Mouse (Mus musculus) stomach, postnatal 0 days (tissue): ENCODE results near the gene Cd160. TPM values are rescaled to one million over a fixed set of nuclear protein-coding genes. Genes with fewer than 3 reads are reported as not detected.

Experiments used
- ATAC-seq: fragments of 200-750 bp; cut with Nextera tagmentation; 2 replicates; pipeline ENCODE4 v1.8.0; 2017; ENCODE audit not compliant: low FRiP score, low TSS enrichment
- DNase-seq: peaks from one replicate; pipeline ENCODE4 v3.0.0-alpha.2; 2016; ENCODE audit warnings: low spot score
- H3K27ac ChIP-seq: fragments of 300-500 bp; sonication (generic); replicated peaks from 2 replicates; pipeline ENCODE4 v1.5.1; 2014; ENCODE audit warnings: mild to moderate bottlenecking, control low read depth
- H3K27me3 ChIP-seq: fragments of 300-500 bp; sonication (generic); 2 replicates; pipeline ENCODE4 v1.6.1; 2014; ENCODE audit warnings: low read length; ENCODE audit not compliant: control insufficient read depth, insufficient read depth
- H3K36me3 ChIP-seq: fragments of 300-500 bp; sonication (generic); 2 replicates; pipeline ENCODE4 v1.6.1; 2014; ENCODE audit warnings: low read length, mixed read lengths; ENCODE audit not compliant: control insufficient read depth, insufficient read depth
- H3K4me1 ChIP-seq: fragments of 300-500 bp; sonication (generic); replicated peaks from 2 replicates; pipeline ENCODE4 v1.6.1; 2014; ENCODE audit warnings: antibody characterized with exemption; ENCODE audit not compliant: control insufficient read depth, insufficient read depth
- H3K4me2 ChIP-seq: fragments of 300-500 bp; sonication (generic); replicated peaks from 2 replicates; pipeline ENCODE4 v1.6.1; 2014; ENCODE audit warnings: low read depth, mild to moderate bottlenecking, control low read depth, moderate library complexity
- H3K4me3 ChIP-seq: fragments of 300-500 bp; sonication (generic); 2 replicates; pipeline ENCODE4 v1.5.1; 2014; ENCODE audit warnings: low read depth, low read length, control low read depth
- H3K9ac ChIP-seq: fragments of 300-500 bp; sonication (generic); 2 replicates; pipeline ENCODE4 v1.6.1; 2014; ENCODE audit warnings: mild to moderate bottlenecking, low read length, control low read depth, mixed read lengths
- H3K9me3 ChIP-seq: fragments of 300-500 bp; sonication (generic); 2 replicates; pipeline ENCODE4 v1.6.1; 2016; ENCODE audit warnings: low read length; ENCODE audit not compliant: control insufficient read depth
- CTCF ChIP-seq: IDR thresholded peaks from 2 replicates; pipeline ENCODE4 v1.5.1; 2016; ENCODE audit warnings: antibody characterized with exemption, low read depth, mild to moderate bottlenecking, moderate library complexity
- EP300 ChIP-seq: optimal IDR thresholded peaks from 2 replicates; pipeline ENCODE3; 2016; ENCODE audit warnings: antibody characterized with exemption
- WGBS: fragments of 180-500 bp; shearing (Covaris S2); extraction: QIAGEN DNeasy Blood & Tissue Kit; methylation state at CpG from one replicate; pipeline ENCODE4 v1.1.7; 2014; 5-methylcytosine and 5-hydroxymethylcytosine counted together
- polyA plus RNA-seq: library from polyadenylated mRNA; unstranded; fragments of >200 nt; fragmentation: Nextera tagmentation; extraction: Ambion mirVana; gene quantifications from 2 replicates; pipeline ENCODE4 v1.2.1, GENCODE M21; 2015

Gene Cd160
- polyA plus RNA-seq, 1 experiment from 2014 or later, result 0.13 TPM

DNA sequence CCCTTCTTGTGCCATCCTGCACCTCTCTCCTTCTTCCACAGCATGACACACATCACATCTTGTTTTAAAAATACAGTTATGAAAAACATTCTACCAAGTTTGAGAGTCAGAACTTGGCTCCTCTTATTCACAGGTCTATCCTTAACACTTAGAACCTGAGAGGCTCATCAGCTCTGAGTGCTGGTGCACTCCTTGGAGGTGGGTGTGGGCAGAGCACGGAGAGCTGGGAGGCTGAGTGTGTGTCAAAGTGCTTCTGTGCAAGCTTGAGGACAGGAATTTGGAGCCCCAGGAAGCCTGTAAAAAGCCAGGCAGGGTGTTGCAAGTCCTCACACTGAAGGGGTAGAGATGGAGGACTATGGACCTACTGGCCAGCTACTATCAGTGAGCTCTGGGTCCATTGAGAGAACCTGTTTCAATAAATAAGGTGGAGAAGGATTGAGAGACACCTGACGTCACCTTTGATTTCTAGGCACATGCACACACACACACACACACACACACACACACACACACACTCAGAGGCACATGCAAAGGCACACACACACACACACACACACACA, 20.1 kb upstream of the Cd160 start:
- DNase-seq (no peak), ATAC-seq (no peak)
- Histone ChIP-seq H3K4me1 (no peaks in the 10 kb centered on the region), H3K27ac (no peak overlapping the region), H3K4me3 (no peak overlapping the region), H3K9ac (no peak overlapping the region), H3K4me2 (no peak overlapping the region), H3K9me3 (no peaks in the 10 kb centered on the region), H3K27me3 (no peaks in the 10 kb centered on the region), H3K36me3 (no peaks in the 10 kb centered on the region)
- 81% methylated on average over 2 of the region's 2 CpGs for WGBS
- TF ChIP-seq EP300 (no peak), CTCF (no peak)

GRCm38 (mm10) chr3:96848470-96848869, 19.3 kb upstream of the Cd160 start:
- no peak overlapping the region for H3K27ac ChIP-seq
- no peak overlapping the region for H3K4me3 ChIP-seq
- H3K27me3 ChIP-seq, result no peaks in the 10 kb centered on the region
- no peak overlapping the region for H3K9ac ChIP-seq
- TF ChIP-seq CTCF (no peak), EP300 (no peak)
- WGBS, result 83% methylated on average over 7 of the region's 8 CpGs
- H3K36me3 ChIP-seq, result no peaks in the 10 kb centered on the region
- H3K4me1 ChIP-seq, result no peaks in the 10 kb centered on the region
- H3K4me2 ChIP-seq, result no peak overlapping the region
- DNase-seq (no peak), ATAC-seq (no peak)
- H3K9me3 ChIP-seq, result no peaks in the 10 kb centered on the region

GRCm38 (mm10) chr3:96847661-96848060, 18.5 kb upstream of the Cd160 start:
- WGBS, result 37% methylated on average over 6 of the region's 6 CpGs
- no peak overlapping the region for H3K4me3 ChIP-seq
- no peaks in the 10 kb centered on the region for H3K27me3 ChIP-seq
- DNase-seq (no peak), ATAC-seq (no peak)
- no peaks in the 10 kb centered on the region for H3K9me3 ChIP-seq
- TF ChIP-seq CTCF (no peak), EP300 (no peak)
- H3K36me3 ChIP-seq, result no peaks in the 10 kb centered on the region
- H3K9ac ChIP-seq, result no peak overlapping the region
- H3K4me2 ChIP-seq, result no peak overlapping the region
- H3K27ac ChIP-seq, result no peak overlapping the region
- no peaks in the 10 kb centered on the region for H3K4me1 ChIP-seq

GRCm38 (mm10) chr3:96846985-96847384, 17.8 kb upstream of the Cd160 start:
- no peak for DNase-seq
- no peak for ATAC-seq
- Histone ChIP-seq H3K4me3 (no peak overlapping the region), H3K9ac (no peak overlapping the region), H3K4me2 (no peak overlapping the region), H3K27ac (no peak overlapping the region), H3K9me3 (no peaks in the 10 kb centered on the region), H3K27me3 (no peaks in the 10 kb centered on the region), H3K4me1 (no peaks in the 10 kb centered on the region), H3K36me3 (no peaks in the 10 kb centered on the region)
- WGBS, result 78% methylated on average over 12 of the region's 12 CpGs
- TF ChIP-seq EP300, result no peak
- no peak for TF ChIP-seq CTCF

- TF ChIP-seq CTCF (no peak), EP300 (no peak)
- no peak overlapping the region for H3K4me3 ChIP-seq
- H3K9me3 ChIP-seq, result no peaks in the 10 kb centered on the region
- 54% methylated on average over 9 of the region's 9 CpGs for WGBS
- H3K4me1 ChIP-seq, result no peaks in the 10 kb centered on the region
- ATAC-seq (no peak), DNase-seq (no peak)
- no peak overlapping the region for H3K4me2 ChIP-seq
- no peak overlapping the region for H3K9ac ChIP-seq
- no peaks in the 10 kb centered on the region for H3K27me3 ChIP-seq
- no peaks in the 10 kb centered on the region for H3K36me3 ChIP-seq
- no peak overlapping the region for H3K27ac ChIP-seq
Observed at GRCm38 (mm10) chr3:96845806-96846205, 16.7 kb upstream of the Cd160 start.

DNA sequence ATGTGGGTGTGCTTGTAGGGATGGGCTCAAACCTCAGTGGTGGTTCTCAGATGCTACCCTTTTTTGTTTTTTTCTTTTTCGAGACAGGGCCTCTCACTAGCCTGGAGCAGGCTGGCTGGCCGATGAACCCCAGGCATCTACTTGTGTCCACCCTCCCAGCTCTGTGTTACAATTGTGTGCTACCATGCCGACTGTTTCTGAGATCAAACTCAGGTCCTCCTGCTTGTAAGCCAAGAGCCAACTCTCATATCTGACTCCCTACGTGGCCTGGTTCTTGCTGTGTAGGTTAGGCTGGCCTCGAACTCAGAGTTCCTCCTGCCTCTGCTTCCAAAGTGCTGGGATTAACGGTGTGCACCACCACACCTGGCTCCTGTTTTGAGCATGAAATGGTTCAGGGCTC, 16.0 kb upstream of the Cd160 start:
- Histone ChIP-seq H3K27me3 (no peaks in the 10 kb centered on the region), H3K36me3 (no peaks in the 10 kb centered on the region), H3K27ac (no peak overlapping the region), H3K9ac (no peak overlapping the region), H3K4me3 (no peak overlapping the region), H3K4me1 (no peaks in the 10 kb centered on the region), H3K9me3 (no peaks in the 10 kb centered on the region), H3K4me2 (no peak overlapping the region)
- TF ChIP-seq CTCF (no peak), EP300 (no peak)
- ATAC-seq, result no peak
- 91% methylated on average over 6 of the region's 6 CpGs for WGBS
- no peak for DNase-seq
